Mouse (Mus musculus): ENCODE results near the gene Abcb9. TPM values are rescaled to one million over a fixed set of nuclear protein-coding genes. Genes with fewer than 3 reads are reported as not detected.

Abcb9 gene
- total and polyA plus RNA-seq, 3 experiments: 8.9 to 10.1 (median 9.9) TPM

- Histone ChIP-seq H3K27me3 (ENCODE audit: control insufficient read depth, insufficient read depth, low read length) (no peaks in the 10 kb centered on the region), H3K4me1 (ENCODE audit: control insufficient read depth, insufficient read depth, low read length) (peaks cover 43% of the 10 kb centered on the region), H3K79me2 (replicated peaks; ENCODE audit: control insufficient read depth, insufficient read depth, low read length) (peaks cover 7% of the 10 kb centered on the region), H3K27ac (peak overlapping the region; percentile 60), H3K4me3 (no peak overlapping the region), H3K9ac (ENCODE audit: low read depth, low read length) (peak overlapping the region; percentile 7; the same call in 1 of the 2 replicates), H3K36me3 (ENCODE audit: control insufficient read depth, insufficient read depth, low read length) (0 out of 2 replicates have a peak, but pooled peaks cover 4% of the 10 kb centered on the region)
- DNase-seq: peak; percentile 77 to 86
- TF ChIP-seq POLR2A (IDR thresholded peaks at IDR 0.05; ENCODE audit: insufficient read depth, low read depth, low read length) (no peak), EP300 (IDR thresholded peaks at IDR 0.05; ENCODE audit: insufficient read depth, low read depth, low read length) (peak; percentile 56; the same call in 1 of the 2 replicates)
- intact Hi-C loops (cut with DNase I): no loop called here
- WGBS: 23% methylated on average over 12 of the region's 12 CpGs
Measured at GRCm38 (mm10) chr5:124019348-124020216, 76.0 kb downstream of the Abcb9 start.

GRCm38 (mm10) chr5:124018651-124019050 lies 76.9 kb downstream of the Abcb9 start:
- 77% methylated on average over 9 of the region's 9 CpGs for WGBS
- H3K79me2 ChIP-seq (replicated peaks; ENCODE audit: control insufficient read depth, insufficient read depth, low read length): peaks cover 7% of the 10 kb centered on the region
- no peak overlapping the region for H3K4me3 ChIP-seq
- intact Hi-C loops (cut with DNase I): no loop called here
- H3K27me3 ChIP-seq (ENCODE audit: control insufficient read depth, insufficient read depth, low read length): no peaks in the 10 kb centered on the region
- H3K4me1 ChIP-seq (ENCODE audit: control insufficient read depth, insufficient read depth, low read length): peaks cover 46% of the 10 kb centered on the region
- H3K36me3 ChIP-seq (ENCODE audit: control insufficient read depth, insufficient read depth, low read length): 0 out of 2 replicates have a peak, but pooled peaks cover 4% of the 10 kb centered on the region
- H3K9ac ChIP-seq (ENCODE audit: low read depth, low read length): no peak overlapping the region
- H3K27ac ChIP-seq: peak overlapping the region; percentile 60
- TF ChIP-seq POLR2A (IDR thresholded peaks at IDR 0.05; ENCODE audit: insufficient read depth, low read depth, low read length): no peak
- TF ChIP-seq CTCF (IDR thresholded peaks at IDR 0.05): no peak
- no peak for DNase-seq

- no peak for DNase-seq
- intact Hi-C loops (cut with DNase I): no loop called here
- peaks cover 50% of the 10 kb centered on the region for H3K4me1 ChIP-seq (ENCODE audit: control insufficient read depth, insufficient read depth, low read length)
- no peaks in the 10 kb centered on the region for H3K27me3 ChIP-seq (ENCODE audit: control insufficient read depth, insufficient read depth, low read length)
- 32% methylated on average over 9 of the region's 9 CpGs for WGBS
- H3K36me3 ChIP-seq (ENCODE audit: control insufficient read depth, insufficient read depth, low read length): 0 out of 2 replicates have a peak, but pooled peaks cover 4% of the 10 kb centered on the region
- H3K4me3 ChIP-seq: no peak overlapping the region
- no peak overlapping the region for H3K27ac ChIP-seq
- H3K9ac ChIP-seq (ENCODE audit: low read depth, low read length): no peak overlapping the region
- peaks cover 11% of the 10 kb centered on the region for H3K79me2 ChIP-seq (replicated peaks; ENCODE audit: control insufficient read depth, insufficient read depth, low read length)
- TF ChIP-seq POLR2A (IDR thresholded peaks at IDR 0.05; ENCODE audit: insufficient read depth, low read depth, low read length) (no peak), EP300 (IDR thresholded peaks at IDR 0.05; ENCODE audit: insufficient read depth, low read depth, low read length) (no peak), CTCF (IDR thresholded peaks at IDR 0.05) (no peak)
Measured at GRCm38 (mm10) chr5:124017941-124018340, 77.7 kb downstream of the Abcb9 start.

GRCm38 (mm10) chr5:124016291-124016821 lies 79.2 kb downstream of the Abcb9 start:
- no peaks in the 10 kb centered on the region for H3K27me3 ChIP-seq (ENCODE audit: control insufficient read depth, insufficient read depth, low read length)
- no peak overlapping the region; the same call in 1 of the 2 replicates for H3K27ac ChIP-seq
- H3K79me2 ChIP-seq (replicated peaks; ENCODE audit: control insufficient read depth, insufficient read depth, low read length): peaks cover 11% of the 10 kb centered on the region
- H3K36me3 ChIP-seq (ENCODE audit: control insufficient read depth, insufficient read depth, low read length): peaks cover 4% of the 10 kb centered on the region; the same call in 1 of the 2 replicates
- intact Hi-C loops (cut with DNase I): no loop called here
- 61% methylated on average over 7 of the region's 7 CpGs for WGBS
- H3K9ac ChIP-seq (ENCODE audit: low read depth, low read length): no peak overlapping the region
- TF ChIP-seq EP300 (IDR thresholded peaks at IDR 0.05; ENCODE audit: insufficient read depth, low read depth, low read length) (no peak), CTCF (IDR thresholded peaks at IDR 0.05) (no peak), POLR2A (IDR thresholded peaks at IDR 0.05; ENCODE audit: insufficient read depth, low read depth, low read length) (no peak)
- DNase-seq: no peak
- H3K4me1 ChIP-seq (ENCODE audit: control insufficient read depth, insufficient read depth, low read length): peaks cover 59% of the 10 kb centered on the region
- H3K4me3 ChIP-seq: no peak overlapping the region

GRCm38 (mm10) chr5:124015727-124016126 lies 79.9 kb downstream of the Abcb9 start:
- Histone ChIP-seq H3K27ac (no peak overlapping the region; the same call in 1 of the 2 replicates), H3K27me3 (ENCODE audit: control insufficient read depth, insufficient read depth, low read length) (no peaks in the 10 kb centered on the region), H3K4me3 (no peak overlapping the region), H3K9ac (ENCODE audit: low read depth, low read length) (no peak overlapping the region), H3K79me2 (replicated peaks; ENCODE audit: control insufficient read depth, insufficient read depth, low read length) (peaks cover 11% of the 10 kb centered on the region), H3K36me3 (ENCODE audit: control insufficient read depth, insufficient read depth, low read length) (peaks cover 4% of the 10 kb centered on the region; the same call in 1 of the 2 replicates), H3K4me1 (ENCODE audit: control insufficient read depth, insufficient read depth, low read length) (peaks cover 62% of the 10 kb centered on the region)
- DNase-seq: no peak
- intact Hi-C loops (cut with DNase I): loop anchor here (2.0 kb wide), 1 partner anchor 35 kb away; no protein-coding TSS in a partner anchor
- 22% methylated on average over 2 of the region's 2 CpGs for WGBS
- TF ChIP-seq POLR2A (IDR thresholded peaks at IDR 0.05; ENCODE audit: insufficient read depth, low read depth, low read length): no peak
- no peak for TF ChIP-seq CTCF (IDR thresholded peaks at IDR 0.05)
- TF ChIP-seq EP300 (IDR thresholded peaks at IDR 0.05; ENCODE audit: insufficient read depth, low read depth, low read length): no peak

Measured in heart, adult 2 months (tissue).